Mouse (Mus musculus): ENCODE data around the gene Rnf114. TPM values are rescaled to one million over a fixed set of nuclear protein-coding genes. Genes with fewer than 3 reads are reported as not detected.

Gene Rnf114
- polyA plus RNA-seq, 1 experiment from 2014 or later: 131 TPM

DNA sequence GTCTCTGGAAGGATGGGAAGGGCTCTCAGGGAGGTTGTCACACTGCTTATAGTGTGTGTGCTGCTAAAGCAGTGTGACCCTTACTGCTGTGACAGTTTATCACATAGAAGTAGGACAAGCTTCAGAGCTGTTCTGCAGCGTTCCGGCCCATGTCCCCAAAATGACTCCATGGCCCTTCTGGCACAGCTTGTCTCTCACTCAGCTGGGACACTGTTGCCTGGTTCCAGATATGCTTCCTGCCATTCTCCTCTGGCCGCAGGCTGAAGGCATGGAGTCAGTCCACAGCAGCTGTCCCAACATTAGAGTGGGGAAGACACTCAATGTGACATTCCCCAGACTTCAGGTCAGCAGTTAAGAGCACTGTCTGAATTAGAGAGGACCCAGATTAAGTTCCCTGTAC lies 33.9 kb upstream of the Rnf114 start:
- Histone ChIP-seq H3K4me1 (no peaks in the 10 kb centered on the region), H3K9me3 (no peaks in the 10 kb centered on the region), H3K27ac (no peak overlapping the region), H3K9ac (no peak overlapping the region), H3K27me3 (replicated peaks) (no peaks in the 10 kb centered on the region), H3K4me2 (no peak overlapping the region), H3K36me3 (replicated peaks) (peaks cover 12% of the 10 kb centered on the region; the same call in 1 of the 2 replicates), H3K4me3 (no peak overlapping the region)
- ATAC-seq (replicated peaks): no peak
- 94% methylated on average over 3 of the region's 3 CpGs for WGBS

GRCm38 (mm10) chr2:167459071-167459865 lies 33.2 kb upstream of the Rnf114 start:
- Histone ChIP-seq H3K27me3 (replicated peaks) (no peaks in the 10 kb centered on the region), H3K4me1 (no peaks in the 10 kb centered on the region), H3K36me3 (replicated peaks) (peaks cover 12% of the 10 kb centered on the region; the same call in 1 of the 2 replicates), H3K9ac (no peak overlapping the region), H3K4me3 (no peak overlapping the region), H3K4me2 (no peak overlapping the region), H3K9me3 (no peaks in the 10 kb centered on the region), H3K27ac (no peak overlapping the region)
- WGBS: 95% methylated on average over 6 of the region's 6 CpGs
- no peak for ATAC-seq (replicated peaks)

DNA sequence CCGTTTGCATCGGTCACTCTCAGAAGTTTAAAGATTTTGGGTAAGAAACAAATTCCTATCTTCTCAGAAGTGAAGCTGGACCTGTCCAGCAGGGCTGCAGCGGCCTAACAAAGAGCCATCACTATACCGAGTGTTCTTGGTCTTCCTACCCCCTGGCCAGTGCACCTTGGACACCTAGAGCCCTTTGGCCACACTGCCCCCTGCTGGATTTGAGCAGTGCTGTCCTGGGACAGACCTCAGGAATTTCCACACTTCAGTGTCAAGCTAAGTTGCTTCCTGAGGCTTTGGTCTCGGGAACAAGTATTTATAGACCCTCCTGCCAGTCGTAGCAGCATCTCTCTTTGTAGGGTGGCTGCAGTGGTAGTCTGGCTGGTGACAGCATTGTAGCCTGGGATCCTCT lies 29.5 kb upstream of the Rnf114 start:
- Histone ChIP-seq H3K9ac (no peak overlapping the region), H3K27ac (no peak overlapping the region), H3K4me3 (no peak overlapping the region), H3K27me3 (replicated peaks) (no peaks in the 10 kb centered on the region), H3K9me3 (no peaks in the 10 kb centered on the region), H3K36me3 (replicated peaks) (peaks cover 14% of the 10 kb centered on the region), H3K4me2 (no peak overlapping the region), H3K4me1 (no peaks in the 10 kb centered on the region)
- ATAC-seq (replicated peaks): no peak
- 63% methylated on average over 6 of the region's 6 CpGs for WGBS

- Histone ChIP-seq H3K36me3 (replicated peaks) (peaks cover 13% of the 10 kb centered on the region), H3K27ac (no peak overlapping the region)
These were observed 28.6 kb upstream of the Rnf114 start for GRCm38 (mm10) chr2:167463802-167464201.

GRCm38 (mm10) chr2:167465951-167466350 lies 26.5 kb upstream of the Rnf114 start:
- 86% methylated on average over 3 of the region's 3 CpGs for WGBS
- ATAC-seq (replicated peaks): no peak
- Histone ChIP-seq H3K9me3 (no peaks in the 10 kb centered on the region), H3K4me2 (no peak overlapping the region), H3K36me3 (replicated peaks) (peaks cover 23% of the 10 kb centered on the region), H3K4me1 (no peaks in the 10 kb centered on the region), H3K9ac (no peak overlapping the region), H3K27me3 (replicated peaks) (no peaks in the 10 kb centered on the region), H3K27ac (no peak overlapping the region), H3K4me3 (no peak overlapping the region)

More at GRCm38 (mm10) chr2:167463802-167464201, 28.6 kb upstream of the Rnf114 start:
- no peak overlapping the region for H3K9ac ChIP-seq
- H3K9me3 ChIP-seq: no peaks in the 10 kb centered on the region
- no peak for ATAC-seq (replicated peaks)
- WGBS: 95% methylated on average over 5 of the region's 5 CpGs
- H3K4me2 ChIP-seq: no peak overlapping the region
- H3K4me3 ChIP-seq: no peak overlapping the region
- no peaks in the 10 kb centered on the region for H3K4me1 ChIP-seq
- H3K27me3 ChIP-seq (replicated peaks): no peaks in the 10 kb centered on the region

DNA sequence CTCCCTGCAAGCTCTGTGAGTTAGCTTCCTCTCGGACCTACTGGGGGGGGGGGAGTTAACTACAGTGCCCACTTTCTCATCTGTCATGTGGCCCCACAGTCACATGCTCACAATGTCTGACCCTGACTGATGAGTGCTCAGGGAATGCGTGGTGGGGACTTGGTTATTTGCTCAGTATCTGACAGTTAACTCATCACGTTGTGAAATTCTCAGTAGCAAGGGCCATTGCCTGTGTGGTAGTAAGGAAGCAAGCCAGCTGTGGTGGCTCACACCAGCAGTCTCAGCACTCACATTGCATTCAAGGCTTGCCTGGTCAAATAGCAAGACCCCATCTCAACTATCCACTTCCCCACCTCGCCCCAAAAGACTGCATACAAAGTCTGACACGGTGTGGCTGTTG lies 25.2 kb upstream of the Rnf114 start:
- Histone ChIP-seq H3K4me1 (no peaks in the 10 kb centered on the region), H3K4me3 (no peak overlapping the region), H3K27me3 (replicated peaks) (no peaks in the 10 kb centered on the region), H3K9ac (no peak overlapping the region), H3K9me3 (no peaks in the 10 kb centered on the region), H3K27ac (no peak overlapping the region), H3K36me3 (replicated peaks) (peaks cover 23% of the 10 kb centered on the region), H3K4me2 (no peak overlapping the region)
- no peak for ATAC-seq (replicated peaks)
- 90% methylated on average over 5 of the region's 5 CpGs for WGBS

DNA sequence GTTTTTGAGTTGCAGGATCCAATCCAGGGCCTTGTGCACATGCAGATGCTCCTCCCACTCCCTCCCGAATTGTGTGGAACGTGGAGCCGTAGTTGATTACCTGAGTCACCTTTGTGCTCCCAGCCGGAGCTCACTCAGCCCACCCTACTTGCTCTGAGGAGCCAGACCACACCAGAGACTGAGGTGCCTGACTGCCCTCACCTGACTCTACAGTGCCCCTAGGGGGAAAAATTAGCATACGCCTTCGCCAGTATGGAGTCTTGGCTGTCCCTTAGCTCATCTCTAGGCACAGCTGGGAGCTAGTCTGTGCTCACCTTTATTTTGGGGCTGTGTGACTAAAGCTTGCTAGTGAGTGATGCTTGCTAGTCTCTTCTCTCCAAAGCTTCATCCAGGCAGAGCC lies 24.0 kb upstream of the Rnf114 start:
- H3K4me2 ChIP-seq: no peak overlapping the region
- no peaks in the 10 kb centered on the region for H3K4me1 ChIP-seq
- no peak overlapping the region for H3K4me3 ChIP-seq
- WGBS: 85% methylated on average over 6 of the region's 6 CpGs
- H3K36me3 ChIP-seq (replicated peaks): peaks cover 23% of the 10 kb centered on the region
- H3K27me3 ChIP-seq (replicated peaks): no peaks in the 10 kb centered on the region
- H3K9me3 ChIP-seq: no peaks in the 10 kb centered on the region
- H3K9ac ChIP-seq: no peak overlapping the region
- H3K27ac ChIP-seq: no peak overlapping the region
- no peak for ATAC-seq (replicated peaks)

DNA sequence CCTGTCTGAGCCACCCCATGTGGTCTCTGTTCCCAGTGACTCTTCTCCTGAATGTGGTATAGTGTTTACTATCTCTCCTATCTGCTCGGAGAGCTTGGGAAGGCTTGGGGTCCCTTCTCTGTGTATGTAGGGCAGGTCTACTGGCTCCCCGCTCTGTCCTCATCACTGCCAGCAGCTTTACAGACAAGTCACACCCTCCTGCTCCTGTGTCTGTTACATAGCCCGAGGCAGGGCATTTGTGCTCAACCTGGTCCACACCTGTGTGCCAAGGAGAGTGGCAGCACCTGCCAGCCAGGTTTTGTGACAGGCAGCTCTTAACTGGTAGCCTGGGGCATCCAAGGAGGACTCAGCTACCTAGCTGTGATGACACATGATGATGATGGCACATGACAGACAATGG lies 21.8 kb upstream of the Rnf114 start:
- 96% methylated on average over 3 of the region's 3 CpGs for WGBS
- Histone ChIP-seq H3K27me3 (replicated peaks) (no peaks in the 10 kb centered on the region), H3K4me3 (no peak overlapping the region), H3K27ac (no peak overlapping the region), H3K36me3 (replicated peaks) (peaks cover 23% of the 10 kb centered on the region), H3K9ac (no peak overlapping the region), H3K9me3 (no peaks in the 10 kb centered on the region), H3K4me1 (peaks cover 3% of the 10 kb centered on the region), H3K4me2 (no peak overlapping the region)
- no peak for ATAC-seq (replicated peaks)

GRCm38 (mm10) chr2:167471585-167471984 lies 20.9 kb upstream of the Rnf114 start:
- H3K9ac ChIP-seq: no peak overlapping the region
- no peak overlapping the region for H3K4me2 ChIP-seq
- H3K4me3 ChIP-seq: no peak overlapping the region
- no peaks in the 10 kb centered on the region for H3K27me3 ChIP-seq (replicated peaks)
- 92% methylated on average over 6 of the region's 6 CpGs for WGBS
- H3K9me3 ChIP-seq: no peaks in the 10 kb centered on the region
- H3K36me3 ChIP-seq (replicated peaks): peaks cover 16% of the 10 kb centered on the region; the same call in 1 of the 2 replicates
- no peak for ATAC-seq (replicated peaks)
- peaks cover 13% of the 10 kb centered on the region for H3K4me1 ChIP-seq
- no peak overlapping the region for H3K27ac ChIP-seq

DNA sequence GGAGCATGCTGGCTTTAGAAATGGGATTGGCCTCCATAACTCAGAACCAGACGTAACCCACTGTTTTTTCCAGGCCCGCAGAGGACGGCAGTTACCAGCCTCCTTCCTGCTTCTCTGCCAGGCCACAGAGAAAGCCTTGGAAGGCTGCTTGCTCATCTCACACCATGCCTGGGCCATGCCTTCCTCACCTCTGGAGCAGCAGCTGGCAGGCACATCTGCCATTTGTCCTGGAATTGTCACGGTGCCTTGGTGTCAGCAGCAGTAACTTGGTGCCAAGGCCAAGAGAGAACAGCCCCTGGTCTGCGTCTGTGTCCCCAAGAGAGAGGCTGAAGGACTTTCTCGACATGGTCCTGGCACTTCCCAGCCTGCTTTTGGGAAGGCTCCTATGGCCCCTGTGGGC lies 18.2 kb upstream of the Rnf114 start:
- no peak overlapping the region for H3K4me2 ChIP-seq
- no peak for ATAC-seq (replicated peaks)
- H3K9ac ChIP-seq: no peak overlapping the region
- 89% methylated on average over 6 of the region's 6 CpGs for WGBS
- no peaks in the 10 kb centered on the region for H3K27me3 ChIP-seq (replicated peaks)
- no peaks in the 10 kb centered on the region for H3K9me3 ChIP-seq
- no peak overlapping the region for H3K27ac ChIP-seq
- peaks cover 13% of the 10 kb centered on the region; the same call in 1 of the 2 replicates for H3K36me3 ChIP-seq (replicated peaks)
- H3K4me1 ChIP-seq: peaks cover 17% of the 10 kb centered on the region
- no peak overlapping the region for H3K4me3 ChIP-seq

- 81% methylated on average over 5 of the region's 5 CpGs for WGBS
- no peak overlapping the region for H3K4me3 ChIP-seq
- no peak for ATAC-seq (replicated peaks)
- H3K36me3 ChIP-seq (replicated peaks): peaks cover 5% of the 10 kb centered on the region; the same call in 1 of the 2 replicates
- H3K4me2 ChIP-seq: no peak overlapping the region
- peak overlapping the region; percentile 77 for H3K27ac ChIP-seq
- H3K4me1 ChIP-seq: peaks cover 17% of the 10 kb centered on the region
- H3K9ac ChIP-seq: no peak overlapping the region
- H3K27me3 ChIP-seq (replicated peaks): no peaks in the 10 kb centered on the region
- H3K9me3 ChIP-seq: no peaks in the 10 kb centered on the region
These were observed 16.8 kb upstream of the Rnf114 start for GRCm38 (mm10) chr2:167475596-167475995.

DNA sequence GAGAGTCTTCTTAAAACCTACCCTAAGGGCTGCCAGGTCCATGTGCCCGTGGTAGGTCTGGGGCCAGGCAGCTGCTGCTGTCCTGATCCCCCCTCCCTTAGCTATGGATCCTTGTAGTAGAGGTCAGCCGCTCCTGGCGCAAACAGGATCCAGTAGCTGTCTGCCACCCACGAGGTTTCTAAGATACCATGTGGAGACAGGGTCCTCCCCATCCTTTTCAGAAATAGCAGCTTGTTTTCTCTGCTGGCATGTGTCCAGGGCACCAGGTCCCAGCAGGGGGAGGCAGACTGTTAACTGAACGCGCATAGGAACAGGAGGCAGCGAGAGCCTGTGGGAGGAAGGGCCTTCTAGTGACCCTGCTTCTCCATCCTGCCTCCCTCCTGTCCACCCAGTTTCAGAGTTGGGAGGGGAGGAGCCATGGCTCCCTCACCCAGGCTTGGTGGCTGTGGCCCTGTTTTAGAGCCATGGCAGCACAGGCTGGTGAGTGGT lies 16.2 kb upstream of the Rnf114 start:
- no peak overlapping the region for H3K4me2 ChIP-seq
- no peak overlapping the region for H3K9ac ChIP-seq
- H3K9me3 ChIP-seq: no peaks in the 10 kb centered on the region
- peaks cover 3% of the 10 kb centered on the region; the same call in 1 of the 2 replicates for H3K36me3 ChIP-seq (replicated peaks)
- H3K4me1 ChIP-seq: peaks cover 17% of the 10 kb centered on the region
- peak; percentile 80 for ATAC-seq (replicated peaks)
- H3K4me3 ChIP-seq: no peak overlapping the region
- peak overlapping the region; percentile 77 for H3K27ac ChIP-seq
- 15% methylated on average over 7 of the region's 7 CpGs for WGBS
- no peaks in the 10 kb centered on the region for H3K27me3 ChIP-seq (replicated peaks)

- ATAC-seq (replicated peaks): no peak
- WGBS: 64% methylated on average over 4 of the region's 4 CpGs
- Histone ChIP-seq H3K36me3 (replicated peaks) (peaks cover 3% of the 10 kb centered on the region; the same call in 1 of the 2 replicates), H3K9ac (no peak overlapping the region), H3K4me2 (no peak overlapping the region), H3K4me3 (no peak overlapping the region), H3K4me1 (peaks cover 17% of the 10 kb centered on the region), H3K27ac (peak overlapping the region; percentile 77), H3K9me3 (no peaks in the 10 kb centered on the region), H3K27me3 (replicated peaks) (no peaks in the 10 kb centered on the region)
These were observed 15.7 kb upstream of the Rnf114 start for GRCm38 (mm10) chr2:167476762-167477161.
